8 mouse cellular contexts compared by ENCODE assay signal in the genomic region with DNA sequence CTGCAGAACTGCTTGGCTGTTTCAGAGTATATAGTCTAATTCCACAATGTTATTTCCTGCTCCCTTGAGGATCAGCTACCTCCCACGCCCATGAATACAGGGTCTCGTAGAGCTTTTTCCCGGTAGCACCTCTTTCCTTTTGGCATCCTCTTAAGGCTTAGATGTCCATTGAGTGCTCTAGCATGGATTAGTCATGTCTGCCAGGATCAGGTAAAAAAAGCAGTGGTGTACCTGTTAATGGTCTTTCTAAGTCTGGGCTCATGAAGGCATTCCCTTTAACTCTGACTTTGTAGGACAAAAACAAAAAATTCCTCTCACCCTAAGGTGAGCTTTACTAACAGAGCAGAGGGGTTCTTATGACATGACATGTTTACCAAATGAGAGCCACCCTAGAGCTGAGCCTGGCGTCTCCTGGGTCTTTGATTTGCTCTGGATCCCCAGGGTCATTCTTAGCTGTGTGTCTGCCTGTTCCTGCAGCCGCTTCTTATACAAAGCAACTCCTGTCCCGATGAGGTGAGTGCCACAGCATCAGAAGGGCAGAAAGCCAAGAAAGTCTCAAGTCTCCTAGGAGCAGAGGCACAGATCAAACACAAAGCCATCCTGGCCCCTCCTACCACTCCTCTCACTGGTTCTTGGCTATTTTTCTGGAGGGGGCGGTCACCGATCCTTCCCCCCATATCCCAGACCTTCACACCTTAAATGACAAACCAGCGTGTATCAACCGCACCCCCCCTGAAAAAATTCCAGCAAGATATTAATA. TPM values are rescaled to one million over a fixed set of nuclear protein-coding genes. Genes with fewer than 3 reads are reported as not detected.
DNase-seq lines count a peak whose midpoint lies in the region; ATAC-seq lines count a peak whose summit lies in the region.

No protein-coding gene starts in this region.

- intact Hi-C loops in heart, postnatal 25 days (cut with DNase I) = no loop called here

- H3K27ac ChIP-seq in heart, embryonic 11.5 days (ENCODE audit: low read depth, low read length) = peak overlapping the region; percentile 85
- H3K27ac ChIP-seq in hindbrain, embryonic 15.5 days (replicated peaks) = peak overlapping the region; percentile 84
- H3K27ac ChIP-seq in midbrain, embryonic 13.5 days = peak overlapping the region; percentile 97

- peak overlapping the region; percentile 65 for H3K9ac ChIP-seq in heart, embryonic 11.5 days (ENCODE audit: low read depth, low read length)
- 0 out of 2 replicates have a peak overlapping the region, but pooled peaks have one; percentile 20 for H3K9ac ChIP-seq in hindbrain, embryonic 15.5 days
- H3K9ac ChIP-seq in midbrain, embryonic 13.5 days (replicated peaks) = peak overlapping the region; percentile 56

- 17% methylated on average over 10 of the region's 10 CpGs for WGBS in heart, embryonic 11.5 days (ENCODE audit: insufficient replicate concordance)
- WGBS in hindbrain, embryonic 15.5 days = 16% methylated on average over 10 of the region's 10 CpGs
- 14% methylated on average over 10 of the region's 10 CpGs for WGBS in midbrain, embryonic 13.5 days

- ATAC-seq in heart, embryonic 11.5 days (replicated peaks; ENCODE audit: insufficient number of reproducible peaks, low FRiP score, low TSS enrichment) = 0 out of 2 replicates have a peak, but pooled peaks have one; percentile 23
- peak; percentile 32; the same call in 1 of the 2 replicates for ATAC-seq in hindbrain, embryonic 15.5 days (ENCODE audit: low FRiP score, low read depth)
- ATAC-seq in midbrain, embryonic 13.5 days = peak; percentile 44; the same call in 1 of the 2 replicates

- H3K27me3 ChIP-seq in heart, embryonic 11.5 days (ENCODE audit: control insufficient read depth, insufficient read depth, low read length) = no peaks in the 10 kb centered on the region
- no peaks in the 10 kb centered on the region for H3K27me3 ChIP-seq in hindbrain, embryonic 15.5 days
- H3K27me3 ChIP-seq in midbrain, embryonic 13.5 days = peaks cover 3% of the 10 kb centered on the region; the same call in 1 of the 2 replicates

- H3K4me1 ChIP-seq in heart, embryonic 11.5 days (ENCODE audit: control insufficient read depth, insufficient read depth, low read length) = peaks cover 19% of the 10 kb centered on the region
- H3K4me1 ChIP-seq in hindbrain, embryonic 15.5 days (replicated peaks) = peaks cover 34% of the 10 kb centered on the region
- H3K4me1 ChIP-seq in midbrain, embryonic 13.5 days (replicated peaks) = peaks cover 41% of the 10 kb centered on the region

- peak overlapping the region; percentile 41 for H3K4me3 ChIP-seq in heart, embryonic 11.5 days (ENCODE audit: low read depth, low read length)
- peak overlapping the region; percentile 29 for H3K4me3 ChIP-seq in hindbrain, embryonic 15.5 days
- H3K4me3 ChIP-seq in midbrain, embryonic 13.5 days (replicated peaks) = peak overlapping the region; percentile 27

- no peaks in the 10 kb centered on the region for H3K9me3 ChIP-seq in heart, embryonic 11.5 days (replicated peaks; ENCODE audit: control insufficient read depth, low read length)
- H3K9me3 ChIP-seq in hindbrain, embryonic 15.5 days = no peaks in the 10 kb centered on the region
- no peaks in the 10 kb centered on the region for H3K9me3 ChIP-seq in midbrain, embryonic 13.5 days

- no peak for DNase-seq in heart, postnatal 25 days (ENCODE audit: low spot score)
- peak; percentile 20 for DNase-seq in embryo, embryonic 10 days (ENCODE audit: low spot score)
- no peak for DNase-seq in ovary, postnatal 14 days (ENCODE audit: low spot score)
- no peak for DNase-seq in adipocyte (ENCODE audit: low spot score)
- DNase-seq in frontal cortex, postnatal 25 days (ENCODE audit: low spot score in 2 of 2) = no peak

- no peaks in the 10 kb centered on the region for H3K36me3 ChIP-seq in heart, embryonic 11.5 days (ENCODE audit: control insufficient read depth, insufficient read depth, low read length)
- H3K36me3 ChIP-seq in hindbrain, embryonic 15.5 days = no peaks in the 10 kb centered on the region
- no peaks in the 10 kb centered on the region for H3K36me3 ChIP-seq in midbrain, embryonic 13.5 days

- H3K4me2 ChIP-seq in heart, embryonic 11.5 days = peak overlapping the region; percentile 77
- H3K4me2 ChIP-seq in hindbrain, embryonic 15.5 days = peak overlapping the region; percentile 60
- H3K4me2 ChIP-seq in midbrain, embryonic 13.5 days (replicated peaks) = peak overlapping the region; percentile 52

RNA-seq across cellular contexts. Expression of a gene that starts 27.2 kb away (rescaled TPM):
- not detected in 2 replicates for polyA plus RNA-seq in heart, embryonic 11.5 days (2014; fragmentation: Nextera tagmentation; extraction: Ambion mirVana)
- total RNA-seq in heart, postnatal 25 days (2021) = not detected
- not detected in 2 replicates for polyA plus RNA-seq in hindbrain, embryonic 15.5 days (2015; fragmentation: Nextera tagmentation; extraction: Ambion mirVana)
- polyA plus RNA-seq in midbrain, embryonic 13.5 days (2015; fragmentation: Nextera tagmentation; extraction: Ambion mirVana) = not detected in 2 replicates
